Mouse (Mus musculus): ENCODE results near the gene Acox1. TPM values are rescaled to one million over a fixed set of nuclear protein-coding genes. Genes with fewer than 3 reads are reported as not detected.
A peak's percentile ranks its signal among the peaks of the same experiment; 100 is the strongest.

Acox1 gene
- polyA plus RNA-seq, 1 experiment from 2014 or later = 23.6 TPM

- Histone ChIP-seq H3K27me3 (ENCODE audit: control insufficient read depth, insufficient read depth, low read depth, low read length) (no peaks in the 10 kb centered on the region), H3K27ac (ENCODE audit: low read length) (peak overlapping the region; percentile 96), H3K9me3 (ENCODE audit: control insufficient read depth, low read length) (0 out of 2 replicates have a peak, but pooled peaks cover 2% of the 10 kb centered on the region), H3K9ac (ENCODE audit: low read length) (peak overlapping the region; percentile 79), H3K4me1 (replicated peaks; ENCODE audit: control insufficient read depth, insufficient read depth, low read length) (peaks cover 25% of the 10 kb centered on the region), H3K36me3 (ENCODE audit: control insufficient read depth, insufficient read depth, low read length) (peaks cover 23% of the 10 kb centered on the region), H3K4me2 (ENCODE audit: low read depth, low read length) (peak overlapping the region; percentile 61), H3K4me3 (ENCODE audit: low read length) (peak overlapping the region; percentile 66)
- WGBS = 38% methylated on average over 8 of the region's 8 CpGs
- peak; percentile 0; the same call in 1 of the 2 replicates for ATAC-seq (ENCODE audit: low read depth)
These were observed 68.8 kb downstream of the Acox1 start for GRCm38 (mm10) chr11:116129993-116130487.

GRCm38 (mm10) chr11:116129091-116129790 is 69.6 kb downstream of the Acox1 start:
- H3K4me1 ChIP-seq (replicated peaks; ENCODE audit: control insufficient read depth, insufficient read depth, low read length) = peaks cover 25% of the 10 kb centered on the region
- H3K4me3 ChIP-seq (ENCODE audit: low read length) = no peak overlapping the region
- H3K36me3 ChIP-seq (ENCODE audit: control insufficient read depth, insufficient read depth, low read length) = peaks cover 17% of the 10 kb centered on the region
- H3K4me2 ChIP-seq (ENCODE audit: low read depth, low read length) = peak overlapping the region; percentile 61; the same call in 1 of the 2 replicates
- WGBS = 84% methylated on average over 9 of the region's 9 CpGs
- no peak for ATAC-seq (ENCODE audit: low read depth)
- H3K9me3 ChIP-seq (ENCODE audit: control insufficient read depth, low read length) = 0 out of 2 replicates have a peak, but pooled peaks cover 2% of the 10 kb centered on the region
- H3K9ac ChIP-seq (ENCODE audit: low read length) = peak overlapping the region; percentile 79
- H3K27ac ChIP-seq (ENCODE audit: low read length) = no peak overlapping the region
- no peaks in the 10 kb centered on the region for H3K27me3 ChIP-seq (ENCODE audit: control insufficient read depth, insufficient read depth, low read depth, low read length)

- peak overlapping the region; percentile 40; the same call in 1 of the 2 replicates for H3K9ac ChIP-seq (ENCODE audit: low read length)
- peak overlapping the region; percentile 46; the same call in 1 of the 2 replicates for H3K4me2 ChIP-seq (ENCODE audit: low read depth, low read length)
- peak overlapping the region; percentile 51; the same call in 1 of the 2 replicates for H3K27ac ChIP-seq (ENCODE audit: low read length)
- WGBS = 64% methylated on average over 9 of the region's 9 CpGs
- peaks cover 25% of the 10 kb centered on the region for H3K4me1 ChIP-seq (replicated peaks; ENCODE audit: control insufficient read depth, insufficient read depth, low read length)
- 0 out of 2 replicates have a peak, but pooled peaks cover 2% of the 10 kb centered on the region for H3K9me3 ChIP-seq (ENCODE audit: control insufficient read depth, low read length)
- no peaks in the 10 kb centered on the region for H3K27me3 ChIP-seq (ENCODE audit: control insufficient read depth, insufficient read depth, low read depth, low read length)
- ATAC-seq (ENCODE audit: low read depth) = no peak
- H3K4me3 ChIP-seq (ENCODE audit: low read length) = no peak overlapping the region
- peaks cover 15% of the 10 kb centered on the region for H3K36me3 ChIP-seq (ENCODE audit: control insufficient read depth, insufficient read depth, low read length)
These were observed 70.9 kb downstream of the Acox1 start for GRCm38 (mm10) chr11:116127986-116128385.

GRCm38 (mm10) chr11:116127156-116127980 is 71.5 kb downstream of the Acox1 start, which contains the start of gene Trim47:
Gene Trim47, minus strand, starts transcription at chr11:116127210.
- H3K4me1 ChIP-seq (replicated peaks; ENCODE audit: control insufficient read depth, insufficient read depth, low read length) = peaks cover 25% of the 10 kb centered on the region
- H3K36me3 ChIP-seq (ENCODE audit: control insufficient read depth, insufficient read depth, low read length) = peaks cover 16% of the 10 kb centered on the region
- peak within 1 kb of the TSS; percentile 46 for H3K4me2 ChIP-seq (ENCODE audit: low read depth, low read length)
- H3K27me3 ChIP-seq (ENCODE audit: control insufficient read depth, insufficient read depth, low read depth, low read length) = no peaks in the 10 kb centered on the region
- ATAC-seq (ENCODE audit: low read depth) = peak; percentile 72
- H3K9me3 ChIP-seq (ENCODE audit: control insufficient read depth, low read length) = 0 out of 2 replicates have a peak, but pooled peaks cover 2% of the 10 kb centered on the region
- peak within 1 kb of the TSS; percentile 21 for H3K4me3 ChIP-seq (ENCODE audit: low read length)
- peak within 1 kb of the TSS; percentile 51 for H3K27ac ChIP-seq (ENCODE audit: low read length)
- 21% methylated on average over 23 of the region's 23 CpGs for WGBS
- peak within 1 kb of the TSS; percentile 40; the same call in 1 of the 2 replicates for H3K9ac ChIP-seq (ENCODE audit: low read length)

- ATAC-seq (ENCODE audit: low read depth) = no peak
- Histone ChIP-seq H3K4me1 (replicated peaks; ENCODE audit: control insufficient read depth, insufficient read depth, low read length) (peaks cover 19% of the 10 kb centered on the region), H3K36me3 (ENCODE audit: control insufficient read depth, insufficient read depth, low read length) (peaks cover 18% of the 10 kb centered on the region), H3K27ac (ENCODE audit: low read length) (no peak overlapping the region), H3K4me3 (ENCODE audit: low read length) (no peak overlapping the region), H3K27me3 (ENCODE audit: control insufficient read depth, insufficient read depth, low read depth, low read length) (no peaks in the 10 kb centered on the region), H3K9ac (ENCODE audit: low read length) (no peak overlapping the region), H3K9me3 (ENCODE audit: control insufficient read depth, low read length) (0 out of 2 replicates have a peak, but pooled peaks cover 2% of the 10 kb centered on the region), H3K4me2 (ENCODE audit: low read depth, low read length) (no peak overlapping the region)
- 88% methylated on average over 15 of the region's 15 CpGs for WGBS
These were observed 72.6 kb downstream of the Acox1 start for GRCm38 (mm10) chr11:116126261-116126660.

Other genes with a start within 250 kb of the Acox1 start
- gene Itgb4, start 224.3 kb downstream of the Acox1 start, polyA plus RNA-seq (2015; fragmentation: Nextera tagmentation; extraction: Ambion mirVana) = 3.4 and 3.8 TPM in 2 replicates
- 188 and 190 TPM in 2 replicates for gene Galk1, start 186.3 kb downstream of the Acox1 start, polyA plus RNA-seq (2015; fragmentation: Nextera tagmentation; extraction: Ambion mirVana)
- 1,792 and 1,937 TPM in 2 replicates for gene H3f3b, start 171.1 kb downstream of the Acox1 start, polyA plus RNA-seq (2015; fragmentation: Nextera tagmentation; extraction: Ambion mirVana)
- 37.9 and 41.3 TPM in 2 replicates for gene Unk, start 168.7 kb downstream of the Acox1 start, polyA plus RNA-seq (2015; fragmentation: Nextera tagmentation; extraction: Ambion mirVana)
- 7.2 and 8.9 TPM in 2 replicates for gene Unc13d, start 121.1 kb downstream of the Acox1 start, polyA plus RNA-seq (2015; fragmentation: Nextera tagmentation; extraction: Ambion mirVana)
- gene Wbp2, start 112.0 kb downstream of the Acox1 start, polyA plus RNA-seq (2015; fragmentation: Nextera tagmentation; extraction: Ambion mirVana) = 95.4 and 98.9 TPM in 2 replicates
- 20.4 and 24.8 TPM in 2 replicates for gene Trim47, start 71.8 kb downstream of the Acox1 start, polyA plus RNA-seq (2015; fragmentation: Nextera tagmentation; extraction: Ambion mirVana)
- 5.1 and 6.4 TPM in 2 replicates for gene Trim65, start 67.9 kb downstream of the Acox1 start, polyA plus RNA-seq (2015; fragmentation: Nextera tagmentation; extraction: Ambion mirVana)
- 79.3 and 80.6 TPM in 2 replicates for gene Mrpl38, start 60.2 kb downstream of the Acox1 start, polyA plus RNA-seq (2015; fragmentation: Nextera tagmentation; extraction: Ambion mirVana)
- 36.1 and 37.3 TPM in 2 replicates for gene Fbf1, start 30.9 kb downstream of the Acox1 start, polyA plus RNA-seq (2015; fragmentation: Nextera tagmentation; extraction: Ambion mirVana)
- gene Ten1, start 190 bp downstream of the Acox1 start, polyA plus RNA-seq (2015; fragmentation: Nextera tagmentation; extraction: Ambion mirVana) = 74.9 and 87.3 TPM in 2 replicates
- 4.4 and 4.7 TPM in 2 replicates for gene Evpl, start 39.0 kb upstream of the Acox1 start, polyA plus RNA-seq (2015; fragmentation: Nextera tagmentation; extraction: Ambion mirVana)
- gene Srp68, start 75.2 kb upstream of the Acox1 start, polyA plus RNA-seq (2015; fragmentation: Nextera tagmentation; extraction: Ambion mirVana) = 75.3 and 79.2 TPM in 2 replicates
- 0.21 and 0.25 TPM in 2 replicates for gene Galr2, start 81.9 kb upstream of the Acox1 start, polyA plus RNA-seq (2015; fragmentation: Nextera tagmentation; extraction: Ambion mirVana)
- gene Exoc7, start 108.2 kb upstream of the Acox1 start, polyA plus RNA-seq (2015; fragmentation: Nextera tagmentation; extraction: Ambion mirVana) = 62.8 and 68.5 TPM in 2 replicates
- gene Foxj1, start 136.4 kb upstream of the Acox1 start, polyA plus RNA-seq (2015; fragmentation: Nextera tagmentation; extraction: Ambion mirVana) = 22.1 and 24.6 TPM in 2 replicates
- gene Rnf157, start 214.0 kb upstream of the Acox1 start, polyA plus RNA-seq (2015; fragmentation: Nextera tagmentation; extraction: Ambion mirVana) = 3.5 and 4.0 TPM in 2 replicates
- gene Ubald2, start 235.0 kb upstream of the Acox1 start, polyA plus RNA-seq (2015; fragmentation: Nextera tagmentation; extraction: Ambion mirVana) = 41.3 and 43.2 TPM in 2 replicates